In the genomic region with DNA sequence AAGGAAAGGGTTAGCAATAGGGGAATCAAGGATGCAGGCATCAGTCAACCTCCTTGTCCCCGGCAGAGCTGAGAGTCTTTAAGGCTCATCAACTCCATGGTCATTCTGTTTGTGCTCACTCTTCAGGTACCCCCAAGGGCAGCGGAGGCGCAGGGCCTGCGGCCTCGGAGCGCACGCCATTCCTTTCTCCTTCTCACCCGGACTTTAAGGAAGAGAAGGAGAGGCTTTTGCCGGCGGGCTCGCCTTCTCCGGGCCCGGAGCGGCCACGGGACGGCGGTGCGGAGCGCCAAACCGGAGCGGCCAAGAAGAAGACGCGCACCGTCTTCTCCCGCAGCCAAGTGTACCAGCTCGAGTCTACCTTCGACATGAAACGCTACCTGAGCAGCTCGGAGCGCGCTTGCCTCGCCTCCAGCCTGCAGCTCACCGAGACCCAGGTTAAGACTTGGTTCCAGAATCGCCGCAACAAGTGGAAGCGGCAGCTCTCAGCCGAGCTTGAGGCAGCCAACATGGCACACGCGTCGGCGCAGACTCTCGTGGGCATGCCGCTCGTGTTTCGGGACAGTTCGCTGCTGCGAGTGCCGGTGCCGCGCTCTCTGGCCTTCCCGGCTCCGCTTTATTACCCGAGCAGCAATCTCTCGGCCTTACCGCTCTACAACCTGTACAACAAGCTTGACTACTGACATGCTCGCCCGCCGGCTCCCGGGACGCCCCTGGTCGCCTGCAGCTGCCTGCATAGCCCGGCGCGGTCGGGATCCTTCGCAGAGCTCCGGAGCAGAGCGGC, we compare ENCODE assay signal across 8 mouse cellular contexts. TPM values are rescaled to one million over a fixed set of nuclear protein-coding genes. Genes with fewer than 3 reads are reported as not detected.
DNase-seq lines count a peak whose midpoint lies in the region; ATAC-seq and TF ChIP-seq lines count a peak whose summit lies in the region.

No protein-coding gene starts in this region.

- under 1% methylated on average over 68 of the region's 68 CpGs for WGBS in liver, embryonic 15.5 days (ENCODE audit: insufficient replicate concordance)
- 2% methylated on average over 68 of the region's 68 CpGs for WGBS in stomach, postnatal 0 days

- no peak overlapping the region for H3K27ac ChIP-seq in liver, embryonic 15.5 days (replicated peaks)
- no peak overlapping the region for H3K27ac ChIP-seq in stomach, postnatal 0 days (replicated peaks)

- DNase-seq in CD4-positive, CD25-positive, alpha-beta regulatory T cell, adult 2 months (ENCODE audit: low read depth, low spot score), result peak; percentile 56
- peak; percentile 52 for DNase-seq in retina, embryonic 14.5 days (ENCODE audit: low spot score)
- no peak for DNase-seq in retina, postnatal 1 day
- DNase-seq in heart, postnatal 14 days, result peak; percentile 24 to 36
- DNase-seq in stomach, postnatal 0 days (ENCODE audit: low spot score), result peak; percentile 40
- no peak for DNase-seq in right cerebral cortex, adult 2 months (ENCODE audit: low spot score in 2 of 2)

- H3K9ac ChIP-seq in liver, embryonic 15.5 days, result no peak overlapping the region
- H3K9ac ChIP-seq in stomach, postnatal 0 days (ENCODE audit: low read length), result no peak overlapping the region

- peaks cover 25% of the 10 kb centered on the region for H3K4me1 ChIP-seq in liver, embryonic 15.5 days (replicated peaks)
- H3K4me1 ChIP-seq in stomach, postnatal 0 days (replicated peaks; ENCODE audit: control insufficient read depth, insufficient read depth), result no peaks in the 10 kb centered on the region; the same call in 1 of the 2 replicates

- no peaks in the 10 kb centered on the region for H3K9me3 ChIP-seq in liver, embryonic 15.5 days (replicated peaks)
- H3K9me3 ChIP-seq in stomach, postnatal 0 days (ENCODE audit: control insufficient read depth, low read length), result no peaks in the 10 kb centered on the region

- H3K36me3 ChIP-seq in liver, embryonic 15.5 days (replicated peaks), result no peaks in the 10 kb centered on the region
- H3K36me3 ChIP-seq in stomach, postnatal 0 days (ENCODE audit: control insufficient read depth, insufficient read depth, low read length), result no peaks in the 10 kb centered on the region

- H3K4me3 ChIP-seq in liver, embryonic 15.5 days (replicated peaks), result no peak overlapping the region
- H3K4me3 ChIP-seq in stomach, postnatal 0 days (ENCODE audit: low read depth, low read length), result peak overlapping the region; percentile 24

- TF ChIP-seq EP300 in stomach, postnatal 0 days (optimal IDR thresholded peaks at IDR 0.05), result no peak

- peak; percentile 42 for TF ChIP-seq CTCF in stomach, postnatal 0 days (IDR thresholded peaks at IDR 0.05; ENCODE audit: low read depth)

- ATAC-seq in CD4-positive, CD25-positive, alpha-beta regulatory T cell, adult 4 months, result no peak
- no peak for ATAC-seq in liver, embryonic 15.5 days (ENCODE audit: insufficient read depth)
- ATAC-seq in stomach, postnatal 0 days (ENCODE audit: low FRiP score, low TSS enrichment), result no peak

- intact Hi-C loops in heart, postnatal 14 days (cut with DNase I), result loop anchor here (2.0 kb wide), 1 partner anchor 15 kb away; no protein-coding TSS in a partner anchor

- H3K4me2 ChIP-seq in liver, embryonic 15.5 days, result peak overlapping the region; percentile 13; the same call in 1 of the 2 replicates
- peak overlapping the region; percentile 34 for H3K4me2 ChIP-seq in stomach, postnatal 0 days (replicated peaks; ENCODE audit: low read depth)

- H3K27me3 ChIP-seq in liver, embryonic 15.5 days, result peaks cover 92% of the 10 kb centered on the region
- H3K27me3 ChIP-seq in stomach, postnatal 0 days (ENCODE audit: control insufficient read depth, insufficient read depth, low read length), result peaks cover 37% of the 10 kb centered on the region; the same call in 1 of the 2 replicates

RNA-seq across cellular contexts. Expression of a gene that starts 4.5 kb away (rescaled TPM):
- 100 to 1,000 TPM; 144 to 175 TPM for polyA plus RNA-seq in CD4-positive, CD25-positive, alpha-beta regulatory T cell, adult 4 months (2017; shearing (Covaris generic))
- total RNA-seq in heart, postnatal 14 days (2021), result 10 to 100 TPM; 34.2 to 34.7 TPM
- 107 and 113 TPM in 2 replicates for polyA plus RNA-seq in liver, embryonic 15.5 days (2015; fragmentation: Nextera tagmentation; extraction: Ambion mirVana)
- 78.5 and 86.0 TPM in 2 replicates for polyA plus RNA-seq in stomach, postnatal 0 days (2015; fragmentation: Nextera tagmentation; extraction: Ambion mirVana)

RNA-seq across cellular contexts. Expression of a gene that starts 6.9 kb away (rescaled TPM):
- polyA plus RNA-seq in CD4-positive, CD25-positive, alpha-beta regulatory T cell, adult 4 months (2017; shearing (Covaris generic)), result not detected
- total RNA-seq in heart, postnatal 14 days (2021), result not detected
- not detected in 2 replicates for polyA plus RNA-seq in liver, embryonic 15.5 days (2015; fragmentation: Nextera tagmentation; extraction: Ambion mirVana)
- polyA plus RNA-seq in stomach, postnatal 0 days (2015; fragmentation: Nextera tagmentation; extraction: Ambion mirVana), result 0.34 and 0.74 TPM in 2 replicates

RNA-seq across cellular contexts. Expression of a gene that starts 12.8 kb away (rescaled TPM):
- polyA plus RNA-seq in CD4-positive, CD25-positive, alpha-beta regulatory T cell, adult 4 months (2017; shearing (Covaris generic)), result not detected
- total RNA-seq in heart, postnatal 14 days (2021), result not detected
- not detected in 2 replicates for polyA plus RNA-seq in liver, embryonic 15.5 days (2015; fragmentation: Nextera tagmentation; extraction: Ambion mirVana)
- 0.82 and 1.1 TPM in 2 replicates for polyA plus RNA-seq in stomach, postnatal 0 days (2015; fragmentation: Nextera tagmentation; extraction: Ambion mirVana)

Comparison
In these comparisons a context has a peak if more than half of its experiments do, and no peak if none do; other contexts are left out.
1. DNase-seq: peak in CD4-positive, CD25-positive, alpha-beta regulatory T cell, adult 2 months (single experiment), retina, embryonic 14.5 days (single experiment), heart, postnatal 14 days (2 of 2) and stomach, postnatal 0 days (single experiment); none in retina, postnatal 1 day (single experiment) and right cerebral cortex, adult 2 months (0 of 2).